Mouse (Mus musculus) lung, embryonic 14.5 days (tissue): ENCODE measurements at regions not wholly inside any gene's neighbourhood (a gene's known extent, or its start where the extent isn't known, plus 50 kb on each side); places are given as distances from the start of the nearest gene placed in this dataset.

Experiments used
- ATAC-seq: fragments of 200-750 bp; cut with Nextera tagmentation; 2 replicates; pipeline ENCODE4 v1.8.0; 2017; ENCODE audit warnings: mild to moderate bottlenecking, moderate TSS enrichment, moderate library complexity; ENCODE audit not compliant: insufficient read depth
- DNase-seq: peaks from one replicate; pipeline ENCODE4 v3.0.0-alpha.2; 2015
- H3K27ac ChIP-seq: fragments of 300-500 bp; sonication (generic); 2 replicates; pipeline ENCODE4 v1.5.1; 2014; ENCODE audit warnings: low read depth, mild to moderate bottlenecking, moderate library complexity
- H3K27me3 ChIP-seq: fragments of 300-500 bp; sonication (generic); 2 replicates; pipeline ENCODE4 v1.6.1; 2014; ENCODE audit warnings: low read length, control low read depth; ENCODE audit not compliant: insufficient read depth
- H3K36me3 ChIP-seq: fragments of 300-500 bp; sonication (generic); 2 replicates; pipeline ENCODE4 v1.6.1; 2014; ENCODE audit warnings: control low read depth; ENCODE audit not compliant: insufficient read depth
- H3K4me1 ChIP-seq: fragments of 300-500 bp; sonication (generic); 2 replicates; pipeline ENCODE4 v1.6.1; 2014; ENCODE audit warnings: antibody characterized with exemption, control low read depth; ENCODE audit not compliant: insufficient read depth
- H3K4me2 ChIP-seq: fragments of 300-500 bp; sonication (generic); 2 replicates; pipeline ENCODE4 v1.6.1; 2014; ENCODE audit warnings: mild to moderate bottlenecking
- H3K4me3 ChIP-seq: fragments of 300-500 bp; sonication (generic); 2 replicates; pipeline ENCODE4 v1.5.1; 2014; ENCODE audit warnings: low read depth, low read length
- H3K9ac ChIP-seq: fragments of 300-500 bp; sonication (generic); 2 replicates; pipeline ENCODE4 v1.6.1; 2014
- H3K9me3 ChIP-seq: fragments of 300-500 bp; sonication (generic); 2 replicates; pipeline ENCODE4 v1.6.1; 2016; ENCODE audit warnings: low read depth, low read length, control low read depth
- CTCF ChIP-seq: IDR thresholded peaks from 2 replicates; pipeline ENCODE4 v1.5.1; 2016; ENCODE audit warnings: antibody characterized with exemption, low read depth
- WGBS: fragments of 180-500 bp; shearing (Covaris S2); extraction: QIAGEN DNeasy Blood & Tissue Kit; methylation state at CpG from one replicate; pipeline ENCODE4 v1.1.7; 2014; 5-methylcytosine and 5-hydroxymethylcytosine counted together

DNA sequence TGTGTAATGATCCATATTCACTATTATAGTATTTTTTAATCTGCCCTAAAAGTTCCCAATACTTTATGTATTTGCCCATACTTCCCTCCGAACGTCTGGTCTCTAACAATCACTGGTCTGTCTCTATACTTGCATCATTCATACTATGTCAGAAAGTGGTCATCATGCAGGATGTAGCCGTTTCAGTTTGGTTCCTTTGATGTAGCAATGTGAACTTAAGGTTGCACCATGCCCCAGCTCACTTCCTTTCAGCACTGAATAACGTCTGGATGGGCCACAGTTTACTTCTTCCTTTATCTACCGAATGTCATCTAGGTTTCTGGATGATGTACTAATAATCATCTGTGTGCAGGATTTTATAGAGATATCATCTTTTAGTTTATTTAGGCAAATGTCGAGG, 461.9 kb downstream of the Rpl10l start:
- no peak for TF ChIP-seq CTCF
- Histone ChIP-seq H3K27me3 (no peaks in the 10 kb centered on the region), H3K9me3 (no peaks in the 10 kb centered on the region), H3K27ac (no peak overlapping the region), H3K36me3 (no peaks in the 10 kb centered on the region), H3K4me1 (no peaks in the 10 kb centered on the region), H3K4me2 (no peak overlapping the region), H3K9ac (no peak overlapping the region), H3K4me3 (no peak overlapping the region)
- DNase-seq (no peak), ATAC-seq (no peak)
- 67% methylated on average over 6 of the region's 6 CpGs for WGBS

DNA sequence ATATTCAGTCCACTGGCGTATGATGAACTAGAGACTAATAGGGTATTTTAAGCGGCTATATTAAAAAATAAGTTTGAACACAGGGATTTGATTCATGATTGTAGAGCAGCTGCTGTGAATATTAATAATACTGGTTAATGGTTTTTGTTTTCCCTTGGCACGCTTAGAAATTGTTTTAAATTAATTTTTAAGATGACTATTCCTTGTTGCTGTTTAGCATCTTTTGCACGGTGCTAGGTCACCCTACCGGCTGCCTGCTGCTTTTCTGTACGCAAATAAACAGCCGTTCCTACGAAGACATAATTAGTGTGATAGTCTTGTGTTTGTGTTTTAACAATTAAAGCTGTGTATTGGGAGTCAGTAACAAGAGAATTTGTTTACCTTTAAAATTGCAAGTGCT, 485.1 kb downstream of the Rpl10l start:
- Histone ChIP-seq H3K4me3 (no peak overlapping the region), H3K4me2 (no peak overlapping the region), H3K36me3 (no peaks in the 10 kb centered on the region), H3K4me1 (no peaks in the 10 kb centered on the region), H3K9me3 (no peaks in the 10 kb centered on the region), H3K27me3 (no peaks in the 10 kb centered on the region), H3K9ac (no peak overlapping the region), H3K27ac (no peak overlapping the region)
- 80% methylated on average over 8 of the region's 8 CpGs for WGBS
- no peak for ATAC-seq
- DNase-seq, result no peak
- TF ChIP-seq CTCF, result no peak

DNA sequence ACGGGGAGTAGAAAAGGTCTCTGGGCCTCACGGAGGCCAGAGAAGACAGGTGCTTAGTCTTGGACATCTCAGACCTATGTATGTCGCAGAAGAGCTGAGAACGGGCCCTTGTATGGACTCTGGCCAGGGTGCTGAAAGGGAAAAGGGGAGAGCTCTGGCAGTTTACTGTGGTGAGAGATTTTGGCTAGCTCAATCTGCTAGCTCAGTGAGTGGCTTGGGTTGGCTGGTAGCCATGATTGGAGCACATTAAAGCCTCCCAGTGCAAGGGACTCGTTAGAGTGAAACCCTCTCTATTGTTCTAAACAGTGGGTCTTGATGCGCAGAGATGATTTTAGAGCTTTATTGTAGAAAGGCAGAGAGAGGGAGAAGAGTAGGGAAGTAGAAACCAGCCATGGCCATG, 512.7 kb downstream of the Rpl10l start:
- Histone ChIP-seq H3K9me3 (no peaks in the 10 kb centered on the region), H3K4me2 (no peak overlapping the region), H3K4me1 (no peaks in the 10 kb centered on the region), H3K36me3 (no peaks in the 10 kb centered on the region), H3K4me3 (no peak overlapping the region), H3K9ac (no peak overlapping the region), H3K27ac (no peak overlapping the region), H3K27me3 (no peaks in the 10 kb centered on the region)
- 81% methylated on average over 6 of the region's 6 CpGs for WGBS
- TF ChIP-seq CTCF, result no peak
- no peak for ATAC-seq
- peak; percentile 4 for DNase-seq
